Mouse (Mus musculus) hindbrain, embryonic 16.5 days (tissue): ENCODE measurements around the gene Fa2h. TPM values are rescaled to one million over a fixed set of nuclear protein-coding genes. Genes with fewer than 3 reads are reported as not detected.

ENCODE experiments used
- ATAC-seq: fragments of 200-750 bp; cut with Nextera tagmentation; 2 replicates; pipeline ENCODE4 v1.8.0; 2017; ENCODE audit warnings: moderate TSS enrichment, moderate library complexity
- H3K27ac ChIP-seq: fragments of 300-500 bp; sonication (generic); 2 replicates; pipeline ENCODE4 v1.5.1; 2014; ENCODE audit warnings: low read depth, mild to moderate bottlenecking, control low read depth, low read length, moderate library complexity
- H3K27me3 ChIP-seq: fragments of 300-500 bp; sonication (generic); replicated peaks from 2 replicates; pipeline ENCODE4 v1.6.1; 2014; ENCODE audit warnings: low read length; ENCODE audit not compliant: control insufficient read depth, insufficient read depth
- H3K36me3 ChIP-seq: fragments of 300-500 bp; sonication (generic); 2 replicates; pipeline ENCODE4 v1.6.1; 2014; ENCODE audit warnings: mild to moderate bottlenecking, low read length, moderate library complexity, mixed read lengths; ENCODE audit not compliant: control insufficient read depth, insufficient read depth
- H3K4me1 ChIP-seq: fragments of 300-500 bp; sonication (generic); 2 replicates; pipeline ENCODE4 v1.6.1; 2014; ENCODE audit warnings: low read depth, low read length; ENCODE audit not compliant: control insufficient read depth, insufficient read depth
- H3K4me2 ChIP-seq: fragments of 300-500 bp; sonication (generic); 2 replicates; pipeline ENCODE4 v1.6.1; 2014; ENCODE audit warnings: mild to moderate bottlenecking, low read length, control low read depth, moderate library complexity
- H3K4me3 ChIP-seq: fragments of 300-500 bp; sonication (generic); 2 replicates; pipeline ENCODE4 v1.5.1; 2014; ENCODE audit warnings: mild to moderate bottlenecking, low read length, control low read depth, moderate library complexity
- H3K9ac ChIP-seq: fragments of 300-500 bp; sonication (generic); 2 replicates; pipeline ENCODE4 v1.6.1; 2014; ENCODE audit warnings: low read depth, mild to moderate bottlenecking, control low read depth, low read length, moderate library complexity
- H3K9me3 ChIP-seq: fragments of 300-500 bp; sonication (generic); 2 replicates; pipeline ENCODE4 v1.6.1; 2014; ENCODE audit warnings: mild to moderate bottlenecking, low read length, moderate library complexity; ENCODE audit not compliant: control insufficient read depth
- WGBS: fragments of 180-500 bp; shearing (Covaris S2); extraction: QIAGEN DNeasy Blood & Tissue Kit; methylation state at CpG from one replicate; pipeline ENCODE4 v1.1.7; 2014; 5-methylcytosine and 5-hydroxymethylcytosine counted together
- polyA plus RNA-seq: library from polyadenylated mRNA; unstranded; fragments of >200 nt; fragmentation: Nextera tagmentation; extraction: Ambion mirVana; gene quantifications from 2 replicates; pipeline ENCODE4 v1.2.1, GENCODE M21; 2015

Fa2h gene
- polyA plus RNA-seq: 0.85 and 1.5 TPM in 2 replicates

- whole genome bisulfite sequencing: under 1% methylated on average over 53 of the region's 71 CpGs
- peak; percentile 95 for ATAC-seq
- H3K36me3 ChIP-seq: no peaks in the 10 kb centered on the region
Observed at GRCm38 (mm10) chr8:111393391-111394363, at the start of gene Fa2h. Fa2h (minus strand) TSS chr8:111393824.

DNA sequence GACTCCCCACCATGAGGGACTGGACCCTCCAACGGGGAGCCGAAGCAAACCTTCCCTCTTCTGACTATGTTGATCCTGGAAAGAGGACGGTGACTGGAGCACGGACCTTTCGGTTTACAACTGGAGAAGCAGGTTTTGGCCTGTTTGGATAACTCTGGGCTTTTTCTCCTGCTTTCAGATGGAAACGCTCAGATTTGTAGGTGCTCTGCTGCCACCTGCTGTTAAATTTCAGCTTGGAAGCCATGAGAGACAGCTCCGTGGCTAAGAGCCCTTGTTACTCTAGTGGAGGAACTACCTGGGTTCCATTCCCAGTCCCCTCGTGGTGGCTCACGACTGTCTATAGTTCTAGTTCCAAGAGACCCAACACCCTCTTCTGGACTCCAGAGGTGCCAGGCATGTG is 45.6 kb upstream of the Fa2h start:
- Histone ChIP-seq H3K9ac (no peak overlapping the region), H3K27ac (no peak overlapping the region), H3K27me3 (no peaks in the 10 kb centered on the region), H3K9me3 (no peaks in the 10 kb centered on the region), H3K4me3 (no peak overlapping the region), H3K4me1 (no peaks in the 10 kb centered on the region), H3K36me3 (no peaks in the 10 kb centered on the region), H3K4me2 (no peak overlapping the region)
- WGBS: 29% methylated on average over 9 of the region's 9 CpGs
- peak; percentile 50 for ATAC-seq

More at GRCm38 (mm10) chr8:111393391-111394363, at the start of gene Fa2h:
- Histone ChIP-seq H3K9ac (peak within 1 kb of the TSS; percentile 70), H3K27me3 (peaks cover 26% of the 10 kb centered on the region), H3K4me2 (peak within 1 kb of the TSS; percentile 99), H3K27ac (no peak within 1 kb of the TSS), H3K4me1 (peaks cover 3% of the 10 kb centered on the region), H3K4me3 (peak within 1 kb of the TSS; percentile 72), H3K9me3 (no peaks in the 10 kb centered on the region)

- no peak overlapping the region for H3K4me2 ChIP-seq
- no peaks in the 10 kb centered on the region for H3K4me1 ChIP-seq
- H3K27me3 ChIP-seq: no peaks in the 10 kb centered on the region
- no peak for ATAC-seq
- H3K36me3 ChIP-seq: no peaks in the 10 kb centered on the region
- no peak overlapping the region for H3K4me3 ChIP-seq
- WGBS: 76% methylated on average over 11 of the region's 11 CpGs
- no peaks in the 10 kb centered on the region for H3K9me3 ChIP-seq
- H3K9ac ChIP-seq: no peak overlapping the region
- H3K27ac ChIP-seq: no peak overlapping the region
Observed at GRCm38 (mm10) chr8:111435071-111435828, 41.6 kb upstream of the Fa2h start.

DNA sequence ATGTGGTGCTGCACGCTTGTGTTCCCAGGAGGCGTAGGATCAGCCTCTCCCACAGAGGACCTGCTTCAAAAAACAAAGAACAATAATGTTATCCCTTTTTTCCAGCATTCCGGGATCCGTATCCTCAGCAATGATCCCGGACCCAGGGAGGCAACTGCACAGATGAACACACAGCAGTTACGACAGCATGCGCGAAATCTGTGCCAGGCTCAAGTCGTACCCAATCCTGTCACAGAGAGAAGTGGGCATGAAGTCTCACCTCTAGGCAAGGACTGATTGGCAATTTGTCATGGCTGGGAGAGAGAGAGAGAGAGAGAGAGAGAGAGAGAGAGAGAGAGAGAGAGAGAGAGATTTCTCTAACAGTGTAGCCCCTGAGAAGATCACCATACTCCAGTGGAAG is 31.0 kb upstream of the Fa2h start:
- H3K36me3 ChIP-seq: no peaks in the 10 kb centered on the region
- no peaks in the 10 kb centered on the region for H3K9me3 ChIP-seq
- peak; percentile 45; the same call in 1 of the 2 replicates for ATAC-seq
- H3K27ac ChIP-seq: no peak overlapping the region; the same call in 1 of the 2 replicates
- H3K4me1 ChIP-seq: no peaks in the 10 kb centered on the region
- no peak overlapping the region for H3K4me2 ChIP-seq
- H3K27me3 ChIP-seq: no peaks in the 10 kb centered on the region
- H3K4me3 ChIP-seq: no peak overlapping the region
- H3K9ac ChIP-seq: no peak overlapping the region
- WGBS: 70% methylated on average over 9 of the region's 9 CpGs

GRCm38 (mm10) chr8:111424181-111424580 is 30.6 kb upstream of the Fa2h start:
- H3K4me1 ChIP-seq: no peaks in the 10 kb centered on the region
- WGBS: 77% methylated on average over 11 of the region's 11 CpGs
- no peak for ATAC-seq
- no peaks in the 10 kb centered on the region for H3K27me3 ChIP-seq
- no peak overlapping the region; the same call in 1 of the 2 replicates for H3K27ac ChIP-seq
- H3K9me3 ChIP-seq: no peaks in the 10 kb centered on the region
- no peak overlapping the region for H3K4me2 ChIP-seq
- no peak overlapping the region for H3K9ac ChIP-seq
- no peaks in the 10 kb centered on the region for H3K36me3 ChIP-seq
- H3K4me3 ChIP-seq: no peak overlapping the region

- no peak overlapping the region for H3K27ac ChIP-seq
- H3K4me2 ChIP-seq: no peak overlapping the region
- no peaks in the 10 kb centered on the region for H3K9me3 ChIP-seq
- no peak overlapping the region for H3K9ac ChIP-seq
- H3K4me1 ChIP-seq: no peaks in the 10 kb centered on the region
- no peaks in the 10 kb centered on the region for H3K36me3 ChIP-seq
- ATAC-seq: no peak
- H3K4me3 ChIP-seq: no peak overlapping the region
- 77% methylated on average over 2 of the region's 2 CpGs for WGBS
- no peaks in the 10 kb centered on the region for H3K27me3 ChIP-seq
Observed at GRCm38 (mm10) chr8:111422614-111423013, 29.0 kb upstream of the Fa2h start.

DNA sequence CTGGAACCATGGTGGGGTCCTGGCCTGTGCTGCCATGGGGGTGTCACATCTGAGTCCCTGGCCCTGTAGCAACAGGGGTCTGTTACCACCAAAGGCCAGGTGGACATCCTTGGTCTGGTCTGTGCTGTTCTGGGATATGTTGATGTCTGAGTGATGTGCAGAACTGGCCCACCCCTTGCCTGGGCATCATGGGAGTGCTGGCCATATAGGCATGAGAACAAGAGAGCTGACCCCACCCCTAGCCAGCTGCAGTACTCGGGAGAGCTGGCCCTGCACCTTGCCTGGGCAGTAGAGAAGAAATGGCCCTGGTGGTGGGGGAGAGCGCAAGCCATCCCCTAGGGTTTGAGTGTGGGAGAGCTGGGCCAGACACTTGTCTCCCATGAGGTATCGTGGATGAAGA is 25.5 kb upstream of the Fa2h start:
- Histone ChIP-seq H3K27me3 (no peaks in the 10 kb centered on the region), H3K4me2 (no peak overlapping the region), H3K9me3 (no peaks in the 10 kb centered on the region), H3K4me3 (no peak overlapping the region), H3K27ac (no peak overlapping the region), H3K4me1 (no peaks in the 10 kb centered on the region), H3K36me3 (no peaks in the 10 kb centered on the region), H3K9ac (no peak overlapping the region)
- WGBS: 74% methylated on average over 3 of the region's 3 CpGs
- ATAC-seq: no peak

DNA sequence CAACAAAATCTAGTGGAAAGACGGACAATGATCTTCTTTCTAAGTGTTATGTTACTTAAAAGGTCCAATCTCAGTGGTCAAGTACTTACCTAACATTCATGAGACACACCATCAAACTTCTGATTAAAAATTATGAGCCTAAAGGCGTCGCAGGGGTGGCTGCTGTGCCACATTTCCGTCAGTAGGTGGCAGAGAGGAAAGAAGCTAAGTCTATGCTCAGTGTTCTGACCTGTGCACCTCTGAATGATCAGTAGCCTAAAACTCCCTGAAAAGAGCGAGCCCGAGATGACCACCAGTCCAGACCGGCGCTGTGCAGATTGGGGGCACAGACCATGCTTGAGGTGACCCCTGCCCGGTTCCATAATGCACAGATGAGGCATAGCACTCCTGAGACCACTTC is 25.0 kb upstream of the Fa2h start:
- Histone ChIP-seq H3K27ac (no peak overlapping the region), H3K27me3 (no peaks in the 10 kb centered on the region), H3K9ac (no peak overlapping the region), H3K4me1 (no peaks in the 10 kb centered on the region), H3K4me2 (no peak overlapping the region), H3K9me3 (no peaks in the 10 kb centered on the region), H3K4me3 (no peak overlapping the region), H3K36me3 (no peaks in the 10 kb centered on the region)
- no peak for ATAC-seq
- WGBS: 33% methylated on average over 9 of the region's 9 CpGs

GRCm38 (mm10) chr8:111417222-111417621 is 23.6 kb upstream of the Fa2h start:
- Histone ChIP-seq H3K4me1 (no peaks in the 10 kb centered on the region), H3K9me3 (no peaks in the 10 kb centered on the region), H3K4me2 (no peak overlapping the region), H3K36me3 (no peaks in the 10 kb centered on the region), H3K27ac (no peak overlapping the region), H3K4me3 (no peak overlapping the region), H3K9ac (no peak overlapping the region), H3K27me3 (no peaks in the 10 kb centered on the region)
- WGBS: 88% methylated on average over 10 of the region's 10 CpGs
- ATAC-seq: no peak
